Mouse (Mus musculus): ENCODE data around the gene Trappc2l.

Trappc2l gene

GRCm38 (mm10) chr8:122651326-122651921 lies 40.0 kb downstream of the Trappc2l start:
- in situ Hi-C loops (cut with MboI; ENCODE audit: low sequenced_read_pairs): no loop called here

- in situ Hi-C loops (cut with MboI; ENCODE audit: low sequenced_read_pairs): no loop called here
Measured at GRCm38 (mm10) chr8:122652643-122653042, 41.2 kb downstream of the Trappc2l start.

- in situ Hi-C loops (cut with MboI; ENCODE audit: low sequenced_read_pairs): no loop called here
Measured at GRCm38 (mm10) chr8:122654768-122655167, 43.3 kb downstream of the Trappc2l start.

GRCm38 (mm10) chr8:122656056-122656999 lies 44.9 kb downstream of the Trappc2l start:
- in situ Hi-C loops (cut with MboI; ENCODE audit: low sequenced_read_pairs): no loop called here

- in situ Hi-C loops (cut with MboI; ENCODE audit: low sequenced_read_pairs): no loop called here
Measured at GRCm38 (mm10) chr8:122658149-122658806, 46.8 kb downstream of the Trappc2l start.

GRCm38 (mm10) chr8:122658807-122659160 lies 47.3 kb downstream of the Trappc2l start:
- in situ Hi-C loops (cut with MboI; ENCODE audit: low sequenced_read_pairs): no loop called here

- in situ Hi-C loops (cut with MboI; ENCODE audit: low sequenced_read_pairs): no loop called here
Measured at GRCm38 (mm10) chr8:122660022-122660421, 48.6 kb downstream of the Trappc2l start.

- in situ Hi-C loops (cut with MboI; ENCODE audit: low sequenced_read_pairs): no loop called here
Measured at GRCm38 (mm10) chr8:122661138-122661537, 49.7 kb downstream of the Trappc2l start.

- in situ Hi-C loops (cut with MboI; ENCODE audit: low sequenced_read_pairs): no loop called here
Measured at GRCm38 (mm10) chr8:122661894-122662293, 50.5 kb downstream of the Trappc2l start.

- in situ Hi-C loops (cut with MboI; ENCODE audit: low sequenced_read_pairs): no loop called here
Measured at GRCm38 (mm10) chr8:122663106-122663505, 51.7 kb downstream of the Trappc2l start.

GRCm38 (mm10) chr8:122663670-122664069 lies 52.2 kb downstream of the Trappc2l start:
- in situ Hi-C loops (cut with MboI; ENCODE audit: low sequenced_read_pairs): no loop called here

- in situ Hi-C loops (cut with MboI; ENCODE audit: low sequenced_read_pairs): no loop called here
Measured at GRCm38 (mm10) chr8:122665221-122665620, 53.8 kb downstream of the Trappc2l start.

- in situ Hi-C loops (cut with MboI; ENCODE audit: low sequenced_read_pairs): no loop called here
Measured at GRCm38 (mm10) chr8:122665667-122666316, 54.4 kb downstream of the Trappc2l start.

All from CH12F3 (cell line).